Mouse (Mus musculus): ENCODE data around the gene Spag7.

DNA sequence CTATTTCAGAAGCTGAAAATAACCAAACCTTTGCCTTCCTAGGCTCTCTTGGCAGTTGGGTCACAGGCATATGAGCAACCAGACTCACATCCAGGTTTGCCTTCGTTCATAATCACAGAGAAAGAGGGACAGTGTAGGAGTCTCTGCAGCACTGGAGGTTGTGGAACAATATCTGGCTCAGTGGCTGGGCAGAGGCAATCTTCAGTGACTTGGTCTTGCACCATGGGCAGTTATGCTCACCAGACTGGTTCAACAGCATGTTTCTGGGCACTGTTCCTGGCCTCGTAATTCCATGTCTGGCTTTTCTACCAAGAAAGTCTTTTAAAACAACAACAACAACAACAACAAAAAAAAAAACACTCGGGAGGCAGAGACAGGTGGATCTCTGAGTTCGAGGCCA lies 33.6 kb downstream of the Spag7 start:
- TF ChIP-seq CTCF (IDR thresholded peaks at IDR 0.05; ENCODE audit: low read depth, low read length) (no peak), POLR2A (IDR thresholded peaks at IDR 0.05; ENCODE audit: extremely low read depth, insufficient read depth, low read length) (no peak)

Data from liver, adult 2 months (tissue).